Mouse (Mus musculus): ENCODE measurements around the gene Rint1.

DNA sequence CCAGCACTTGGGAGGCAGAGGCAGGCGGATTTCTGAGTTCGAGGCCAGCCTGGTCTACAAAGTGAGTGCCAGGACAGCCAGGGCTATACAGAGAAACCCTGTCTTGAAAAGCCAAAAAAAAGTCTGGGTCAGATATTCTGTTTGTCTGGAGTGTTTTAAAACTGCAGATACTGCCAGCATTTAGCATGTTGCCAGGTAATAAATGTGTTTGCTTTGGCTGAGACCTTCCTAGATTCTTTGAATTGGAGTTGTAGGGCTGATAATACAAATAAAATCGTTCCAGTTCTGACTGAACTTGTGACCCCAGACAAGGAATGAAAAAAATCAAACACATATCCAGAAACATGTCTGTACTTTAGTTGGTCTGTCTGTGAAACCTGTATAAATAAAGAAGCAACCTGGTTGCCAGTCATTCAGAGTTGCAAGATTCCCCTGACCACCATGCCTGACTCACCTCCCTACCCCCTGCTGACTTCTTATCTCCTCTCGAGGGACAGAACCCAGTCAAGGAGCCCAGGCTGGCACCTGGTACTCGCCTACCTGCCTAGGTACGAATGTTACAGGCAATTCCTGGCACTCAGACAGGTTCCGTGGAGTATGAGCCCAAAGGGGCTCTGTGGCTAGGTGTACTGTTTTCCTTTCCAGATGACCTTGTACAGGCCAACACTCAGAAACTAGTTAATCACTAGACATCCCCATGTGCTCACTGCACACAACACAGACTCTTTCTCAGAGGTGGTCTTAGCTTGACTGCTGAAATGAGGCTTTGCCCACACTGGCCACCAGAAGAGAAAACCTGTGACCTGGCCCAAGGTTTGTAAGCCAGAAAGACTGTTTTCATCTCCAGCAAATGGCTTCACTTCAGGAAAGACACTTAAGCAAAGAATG, 75.9 kb downstream of the Rint1 start:
- no peak for TF ChIP-seq GATA1 (IDR thresholded peaks at IDR 0.05; ENCODE audit: borderline replicate concordance, low read length)
- no peak for TF ChIP-seq FLI1 (IDR thresholded peaks at IDR 0.05; ENCODE audit: low read length)

Measured in megakaryocyte, embryonic 14.5 days (primary cell).